Mouse (Mus musculus): ENCODE results near the gene Oxnad1. TPM values are rescaled to one million over a fixed set of nuclear protein-coding genes. Genes with fewer than 3 reads are reported as not detected.
"Not testable (repeated sequence)": the region's sequence is repeated elsewhere in the genome, so short reads cannot be mapped to it uniquely, and the experiment has no call there.

The Oxnad1 gene
- polyA plus RNA-seq, 1 experiment from 2014 or later, result 13.7 TPM

DNA sequence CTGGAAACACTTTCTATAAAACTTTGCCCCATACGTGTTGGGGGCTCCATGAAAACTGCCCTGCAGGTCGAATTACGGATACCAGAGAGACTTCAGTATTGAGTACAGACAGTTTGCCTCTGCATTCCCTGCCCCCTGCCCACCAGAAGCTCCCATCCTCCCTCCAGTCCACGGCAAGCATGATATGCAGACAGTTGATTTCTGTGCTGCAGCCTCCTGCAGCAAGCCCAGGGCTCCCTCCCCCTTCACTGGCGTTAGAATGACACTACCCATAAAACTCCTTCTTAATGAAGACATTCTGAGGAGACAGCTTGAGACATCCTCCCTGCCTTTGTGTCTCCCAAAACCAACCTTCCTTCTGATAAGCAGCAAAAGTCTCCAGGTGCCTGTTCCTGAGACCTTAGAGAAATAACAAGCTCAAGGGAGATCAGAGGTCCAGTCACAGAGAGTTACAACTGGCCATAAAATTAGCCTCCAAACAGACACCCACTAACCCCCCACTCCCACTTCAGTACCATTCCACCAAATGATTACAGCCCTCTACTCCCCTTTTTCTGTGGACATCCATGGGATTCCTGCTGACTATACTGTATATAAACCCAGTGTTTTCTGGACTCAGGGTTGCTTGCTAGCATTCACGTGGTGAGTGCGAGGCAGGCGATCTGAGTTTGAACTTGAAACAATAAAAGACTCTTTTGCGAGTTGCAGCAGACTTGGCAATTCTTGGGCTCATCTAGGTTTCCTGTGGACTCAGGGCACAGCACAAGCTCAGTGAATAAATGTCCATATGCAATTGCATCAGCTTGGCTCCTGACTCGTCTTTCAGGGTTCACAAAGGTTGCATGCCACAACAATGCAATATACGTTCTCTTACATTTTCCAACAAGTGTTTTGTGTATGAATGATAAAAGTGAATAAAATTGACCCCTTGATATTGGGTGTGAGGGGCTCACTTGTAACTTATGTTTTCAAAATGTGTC, 36.1 kb downstream of the Oxnad1 start:
- no peak for ATAC-seq (ENCODE audit: insufficient read depth)
- no peak overlapping the region for H3K9ac ChIP-seq
- H3K9me3 ChIP-seq (replicated peaks), result no peaks in the 10 kb centered on the region
- peaks cover 16% of the 10 kb centered on the region; the same call in 1 of the 2 replicates for H3K27me3 ChIP-seq
- no peak overlapping the region for H3K27ac ChIP-seq (replicated peaks)
- no peak overlapping the region for H3K4me3 ChIP-seq (replicated peaks)
- no peaks in the 10 kb centered on the region for H3K36me3 ChIP-seq (replicated peaks)
- H3K4me2 ChIP-seq, result no peak overlapping the region
- WGBS (ENCODE audit: insufficient replicate concordance), result 61% methylated on average over 11 of the region's 11 CpGs
- H3K4me1 ChIP-seq (replicated peaks), result no peaks in the 10 kb centered on the region

DNA sequence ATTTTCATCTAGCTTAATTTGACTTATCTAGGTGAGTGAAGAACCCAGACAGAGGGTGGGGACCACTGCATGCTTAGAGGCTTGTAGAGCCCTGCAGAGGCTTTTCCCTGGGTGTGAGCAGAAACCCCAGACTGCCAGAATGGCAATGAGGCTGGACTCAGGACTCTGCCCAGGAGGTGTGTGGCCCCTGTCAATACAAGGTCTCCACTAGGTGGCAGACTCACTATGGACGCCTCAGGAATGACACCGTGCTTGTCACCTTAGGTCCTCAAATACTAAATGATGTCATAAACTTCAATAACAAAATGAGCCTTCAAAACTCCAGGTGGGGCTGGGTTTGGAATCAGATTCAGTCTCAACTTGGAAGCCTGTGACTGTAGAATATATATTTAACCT, 36.7 kb downstream of the Oxnad1 start:
- Histone ChIP-seq H3K9me3 (replicated peaks) (no peaks in the 10 kb centered on the region), H3K27me3 (peaks cover 21% of the 10 kb centered on the region; the same call in 1 of the 2 replicates), H3K36me3 (replicated peaks) (no peaks in the 10 kb centered on the region), H3K9ac (no peak overlapping the region), H3K27ac (replicated peaks) (no peak overlapping the region), H3K4me3 (replicated peaks) (no peak overlapping the region), H3K4me2 (no peak overlapping the region), H3K4me1 (replicated peaks) (no peaks in the 10 kb centered on the region)
- WGBS (ENCODE audit: insufficient replicate concordance), result 17% methylated on average over 2 of the region's 2 CpGs
- peak; percentile 72 for ATAC-seq (ENCODE audit: insufficient read depth)

- 64% methylated on average over 3 of the region's 3 CpGs for WGBS (ENCODE audit: insufficient replicate concordance)
- peaks cover 21% of the 10 kb centered on the region; the same call in 1 of the 2 replicates for H3K27me3 ChIP-seq
- no peak overlapping the region for H3K4me3 ChIP-seq (replicated peaks)
- H3K9ac ChIP-seq, result no peak overlapping the region
- ATAC-seq (ENCODE audit: insufficient read depth), result no peak
- no peaks in the 10 kb centered on the region for H3K36me3 ChIP-seq (replicated peaks)
- no peak overlapping the region for H3K4me2 ChIP-seq
- peaks cover 4% of the 10 kb centered on the region for H3K4me1 ChIP-seq (replicated peaks)
- H3K27ac ChIP-seq (replicated peaks), result no peak overlapping the region
- no peaks in the 10 kb centered on the region for H3K9me3 ChIP-seq (replicated peaks)
Measured at GRCm38 (mm10) chr14:32124261-32124660, 39.1 kb downstream of the Oxnad1 start.

- H3K4me2 ChIP-seq; H3K36me3 ChIP-seq (replicated peaks); H3K4me1 ChIP-seq (replicated peaks); H3K4me3 ChIP-seq (replicated peaks); H3K9me3 ChIP-seq (replicated peaks); H3K27ac ChIP-seq (replicated peaks); ATAC-seq (ENCODE audit: insufficient read depth); H3K9ac ChIP-seq: not testable (repeated sequence)
- 58% methylated on average over 5 of the region's 5 CpGs for WGBS (ENCODE audit: insufficient replicate concordance)
- peaks cover 21% of the 10 kb centered on the region; the same call in 1 of the 2 replicates for H3K27me3 ChIP-seq
Measured at GRCm38 (mm10) chr14:32125256-32125655, 40.1 kb downstream of the Oxnad1 start.

- no peak overlapping the region for H3K27ac ChIP-seq (replicated peaks)
- H3K9me3 ChIP-seq (replicated peaks), result no peaks in the 10 kb centered on the region
- H3K4me1 ChIP-seq (replicated peaks), result peaks cover 19% of the 10 kb centered on the region
- no peak overlapping the region for H3K4me3 ChIP-seq (replicated peaks)
- H3K9ac ChIP-seq, result no peak overlapping the region
- ATAC-seq (ENCODE audit: insufficient read depth), result no peak
- H3K27me3 ChIP-seq, result peaks cover 16% of the 10 kb centered on the region; the same call in 1 of the 2 replicates
- H3K4me2 ChIP-seq, result no peak overlapping the region
- WGBS (ENCODE audit: insufficient replicate concordance), result 41% methylated on average over 5 of the region's 5 CpGs
- no peaks in the 10 kb centered on the region for H3K36me3 ChIP-seq (replicated peaks)
Measured at GRCm38 (mm10) chr14:32128409-32128808, 43.2 kb downstream of the Oxnad1 start.

DNA sequence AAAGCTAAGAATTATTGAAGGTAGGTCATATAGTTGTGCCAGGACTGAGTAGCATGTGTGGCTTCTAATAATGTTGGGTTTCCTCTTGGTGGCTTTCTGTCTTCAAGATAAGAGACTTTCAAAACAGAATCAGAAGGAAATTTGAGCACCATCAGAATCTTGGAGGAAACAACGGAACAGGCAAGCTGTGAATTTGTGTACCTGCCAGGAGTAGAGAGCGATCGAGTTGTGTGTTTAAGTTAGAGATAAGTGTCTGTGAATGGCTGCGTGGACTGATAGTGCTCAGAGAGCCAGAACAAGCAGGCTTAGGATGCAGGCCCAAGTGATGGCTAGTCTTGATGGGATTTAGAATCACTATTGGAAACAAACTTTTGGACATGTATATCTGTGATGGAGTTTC, 46.7 kb downstream of the Oxnad1 start:
- Histone ChIP-seq H3K9me3 (replicated peaks) (no peaks in the 10 kb centered on the region), H3K4me2 (peak overlapping the region; percentile 19), H3K4me3 (replicated peaks) (no peak overlapping the region), H3K4me1 (replicated peaks) (peaks cover 52% of the 10 kb centered on the region), H3K36me3 (replicated peaks) (no peaks in the 10 kb centered on the region), H3K9ac (no peak overlapping the region), H3K27me3 (no peaks in the 10 kb centered on the region), H3K27ac (replicated peaks) (peak overlapping the region; percentile 63)
- 8% methylated on average over 4 of the region's 4 CpGs for WGBS (ENCODE audit: insufficient replicate concordance)
- ATAC-seq (ENCODE audit: insufficient read depth), result peak; percentile 80

GRCm38 (mm10) chr14:32134293-32134692, 49.1 kb downstream of the Oxnad1 start:
- ATAC-seq (ENCODE audit: insufficient read depth), result peak; percentile 70
- Histone ChIP-seq H3K27me3 (no peaks in the 10 kb centered on the region), H3K4me3 (replicated peaks) (no peak overlapping the region), H3K36me3 (replicated peaks) (no peaks in the 10 kb centered on the region), H3K9ac (no peak overlapping the region), H3K4me1 (replicated peaks) (peaks cover 50% of the 10 kb centered on the region), H3K27ac (replicated peaks) (peak overlapping the region; percentile 63), H3K4me2 (peak overlapping the region; percentile 52), H3K9me3 (replicated peaks) (no peaks in the 10 kb centered on the region)
- 8% methylated on average over 2 of the region's 2 CpGs for WGBS (ENCODE audit: insufficient replicate concordance)

GRCm38 (mm10) chr14:32136467-32136866, 51.3 kb downstream of the Oxnad1 start:
- not testable (repeated sequence) for H3K36me3 ChIP-seq (replicated peaks); H3K27me3 ChIP-seq; H3K27ac ChIP-seq (replicated peaks); H3K9ac ChIP-seq; H3K9me3 ChIP-seq (replicated peaks); ATAC-seq (ENCODE audit: insufficient read depth); H3K4me2 ChIP-seq; H3K4me3 ChIP-seq (replicated peaks)
- WGBS (ENCODE audit: insufficient replicate concordance), result 20% methylated on average over 3 of the region's 3 CpGs
- peaks cover 53% of the 10 kb centered on the region for H3K4me1 ChIP-seq (replicated peaks)

- 49% methylated on average over 5 of the region's 5 CpGs for WGBS (ENCODE audit: insufficient replicate concordance)
- Histone ChIP-seq H3K36me3 (replicated peaks) (no peaks in the 10 kb centered on the region), H3K9ac (no peak overlapping the region), H3K4me2 (no peak overlapping the region), H3K27ac (replicated peaks) (no peak overlapping the region), H3K27me3 (no peaks in the 10 kb centered on the region), H3K9me3 (replicated peaks) (no peaks in the 10 kb centered on the region), H3K4me1 (replicated peaks) (peaks cover 26% of the 10 kb centered on the region), H3K4me3 (replicated peaks) (no peak overlapping the region)
- ATAC-seq (ENCODE audit: insufficient read depth), result no peak
Measured at GRCm38 (mm10) chr14:32140359-32140965, 55.3 kb downstream of the Oxnad1 start.

- no peak for ATAC-seq (ENCODE audit: insufficient read depth)
- H3K4me2 ChIP-seq, result no peak within 1 kb of the TSS
- no peaks in the 10 kb centered on the region for H3K9me3 ChIP-seq (replicated peaks)
- H3K4me3 ChIP-seq (replicated peaks), result no peak within 1 kb of the TSS
- H3K4me1 ChIP-seq (replicated peaks), result peaks cover 26% of the 10 kb centered on the region
- H3K36me3 ChIP-seq (replicated peaks), result no peaks in the 10 kb centered on the region
- WGBS (ENCODE audit: insufficient replicate concordance), result 69% methylated on average over 5 of the region's 5 CpGs
- no peak within 1 kb of the TSS; the same call in 1 of the 2 replicates for H3K27ac ChIP-seq (replicated peaks)
- no peaks in the 10 kb centered on the region for H3K27me3 ChIP-seq
- H3K9ac ChIP-seq, result no peak within 1 kb of the TSS
Measured at GRCm38 (mm10) chr14:32141723-32142122, 56.5 kb downstream of the Oxnad1 start, which contains the start of gene Msmb. Gene Msmb, plus strand, starts transcription at chr14:32142023.

DNA sequence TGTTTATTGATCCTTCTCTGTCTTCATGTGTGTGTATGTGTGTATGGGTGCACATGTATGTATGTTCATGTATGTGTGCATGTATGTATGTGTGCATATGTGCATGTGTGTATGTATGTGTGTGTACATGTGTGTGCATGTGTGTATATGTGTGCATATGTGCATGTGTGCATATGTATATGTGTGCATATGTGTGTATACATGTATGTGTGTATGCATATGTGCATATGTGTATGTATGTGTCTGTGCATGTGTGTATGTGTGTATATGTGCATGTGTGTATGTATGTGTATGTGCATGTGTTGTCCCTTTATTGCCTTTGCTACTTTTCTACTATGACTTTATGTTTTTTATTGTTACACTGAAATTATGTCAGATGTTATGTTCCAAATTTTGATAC, 59.6 kb downstream of the Oxnad1 start:
- ATAC-seq (ENCODE audit: insufficient read depth), result no peak
- Histone ChIP-seq H3K27me3 (no peaks in the 10 kb centered on the region), H3K36me3 (replicated peaks) (no peaks in the 10 kb centered on the region), H3K9ac (no peak overlapping the region), H3K27ac (replicated peaks) (peak overlapping the region; percentile 16), H3K9me3 (replicated peaks) (0 out of 2 replicates have a peak, but pooled peaks cover 3% of the 10 kb centered on the region), H3K4me3 (replicated peaks) (no peak overlapping the region), H3K4me2 (no peak overlapping the region), H3K4me1 (replicated peaks) (peaks cover 30% of the 10 kb centered on the region)
